Mouse (Mus musculus) kidney, adult 18-20 months (tissue): ENCODE data around the gene Gcsam.

Experiments
- DNase-seq: peaks from one replicate; pipeline ENCODE4 v3.0.0; 2021

The Gcsam gene

GRCm38 (mm10) chr16:45610267-45610666, at the start of gene Gcsam:
Gene Gcsam, plus strand, starts transcription at chr16:45610380.
- no peak for DNase-seq

- no peak for DNase-seq
These were observed 48.4 kb upstream of the Gcsam start for GRCm38 (mm10) chr16:45561747-45562146.

- no peak for DNase-seq
These were observed 37.9 kb upstream of the Gcsam start for GRCm38 (mm10) chr16:45572307-45572706.

GRCm38 (mm10) chr16:45579883-45580282, 30.3 kb upstream of the Gcsam start:
- DNase-seq: no peak

- peak; percentile 4 for DNase-seq
These were observed 27.7 kb upstream of the Gcsam start for GRCm38 (mm10) chr16:45582512-45582911.

- DNase-seq: no peak
These were observed 16.5 kb upstream of the Gcsam start for GRCm38 (mm10) chr16:45593656-45594055.

- DNase-seq: no peak
These were observed 14.7 kb upstream of the Gcsam start for GRCm38 (mm10) chr16:45595494-45595893.

GRCm38 (mm10) chr16:45608481-45608954, 1.7 kb upstream of the Gcsam start:
- DNase-seq: peak; percentile 18

- DNase-seq: peak; percentile 18
These were observed 880 bp upstream of the Gcsam start for GRCm38 (mm10) chr16:45609300-45609699.

GRCm38 (mm10) chr16:45613247-45613646, 3.1 kb downstream of the Gcsam start:
- DNase-seq: no peak

GRCm38 (mm10) chr16:45615944-45616343, 5.8 kb downstream of the Gcsam start:
- DNase-seq: no peak

- no peak for DNase-seq
These were observed 9.7 kb downstream of the Gcsam start for GRCm38 (mm10) chr16:45619751-45620375.

- no peak for DNase-seq
These were observed 13.1 kb downstream of the Gcsam start for GRCm38 (mm10) chr16:45623230-45623629.

GRCm38 (mm10) chr16:45624791-45625190, 14.6 kb downstream of the Gcsam start:
- no peak for DNase-seq

- DNase-seq: no peak
These were observed 15.2 kb downstream of the Gcsam start for GRCm38 (mm10) chr16:45625342-45625741.

- no peak for DNase-seq
These were observed 19.4 kb downstream of the Gcsam start for GRCm38 (mm10) chr16:45629497-45630105.

GRCm38 (mm10) chr16:45630347-45630960, 20.3 kb downstream of the Gcsam start:
- DNase-seq: peak; percentile 56

- no peak for DNase-seq
These were observed 22.2 kb downstream of the Gcsam start for GRCm38 (mm10) chr16:45632420-45632819.

- no peak for DNase-seq
These were observed 25.6 kb downstream of the Gcsam start for GRCm38 (mm10) chr16:45635826-45636225.

- DNase-seq: no peak
These were observed 30.0 kb downstream of the Gcsam start for GRCm38 (mm10) chr16:45640070-45640762.

GRCm38 (mm10) chr16:45641301-45641700, 31.1 kb downstream of the Gcsam start:
- no peak for DNase-seq

GRCm38 (mm10) chr16:45643944-45644343, 33.8 kb downstream of the Gcsam start:
- no peak for DNase-seq

GRCm38 (mm10) chr16:45644380-45644779, 34.2 kb downstream of the Gcsam start:
- no peak for DNase-seq

GRCm38 (mm10) chr16:45651497-45651896, 41.3 kb downstream of the Gcsam start:
- DNase-seq: no peak
